Mouse (Mus musculus) hindbrain, postnatal 0 days (tissue): ENCODE results near the gene Celf2. TPM values are rescaled to one million over a fixed set of nuclear protein-coding genes. Genes with fewer than 3 reads are reported as not detected.

ENCODE experiments used
- ATAC-seq: fragments of 200-750 bp; cut with Nextera tagmentation; 2 replicates; pipeline ENCODE4 v1.8.0; 2017; ENCODE audit warnings: mild to moderate bottlenecking, moderate TSS enrichment, moderate library complexity
- DNase-seq: peaks from one replicate; pipeline ENCODE4 v3.0.0-alpha.2; 2015; ENCODE audit warnings: low spot score
- H3K27ac ChIP-seq: fragments of 300-500 bp; sonication (generic); 2 replicates; pipeline ENCODE4 v1.5.1; 2014; ENCODE audit warnings: mild to moderate bottlenecking
- H3K27me3 ChIP-seq: fragments of 300-500 bp; sonication (generic); 2 replicates; pipeline ENCODE4 v1.6.1; 2014; ENCODE audit warnings: low read length, mixed read lengths; ENCODE audit not compliant: insufficient read depth
- H3K36me3 ChIP-seq: fragments of 300-500 bp; sonication (generic); 2 replicates; pipeline ENCODE4 v1.6.1; 2014; ENCODE audit warnings: low read length, mixed read lengths; ENCODE audit not compliant: insufficient read depth
- H3K4me1 ChIP-seq: fragments of 300-500 bp; sonication (generic); 2 replicates; pipeline ENCODE4 v1.6.1; 2014; ENCODE audit warnings: antibody characterized with exemption, low read length, mixed read lengths; ENCODE audit not compliant: insufficient read depth
- H3K4me2 ChIP-seq: fragments of 300-500 bp; sonication (generic); 2 replicates; pipeline ENCODE4 v1.6.1; 2014; ENCODE audit warnings: low read depth, mild to moderate bottlenecking, low read length, moderate library complexity, mixed read lengths
- H3K4me3 ChIP-seq: fragments of 300-500 bp; sonication (generic); 2 replicates; pipeline ENCODE4 v1.5.1; 2014; ENCODE audit warnings: low read length
- H3K9ac ChIP-seq: fragments of 300-500 bp; sonication (generic); replicated peaks from 2 replicates; pipeline ENCODE4 v1.6.1; 2014; ENCODE audit warnings: mild to moderate bottlenecking, low read length, moderate library complexity, mixed read lengths
- H3K9me3 ChIP-seq: fragments of 300-500 bp; sonication (generic); 2 replicates; pipeline ENCODE4 v1.6.1; 2016; ENCODE audit warnings: low read length, mixed read lengths
- CTCF ChIP-seq: IDR thresholded peaks from 2 replicates; pipeline ENCODE4 v1.5.1; 2016; ENCODE audit warnings: antibody characterized with exemption, control low read depth, low read depth
- WGBS: fragments of 180-500 bp; shearing (Covaris S2); extraction: QIAGEN DNeasy Blood & Tissue Kit; methylation state at CpG from one replicate; pipeline ENCODE4 v1.1.7; 2014; 5-methylcytosine and 5-hydroxymethylcytosine counted together
- polyA plus RNA-seq: library from polyadenylated mRNA; unstranded; fragments of >200 nt; fragmentation: Nextera tagmentation; extraction: Ambion mirVana; gene quantifications from 2 replicates; pipeline ENCODE4 v1.2.1, GENCODE M21; 2015
- total RNA-seq: library from RNA; depleted of rRNA; stranded (reverse); fragments of >200 nt; gene quantifications from 2 replicates; pipeline ENCODE4 v1.2.3, GENCODE M21; 2014

Gene Celf2
- total and polyA plus RNA-seq, 2 experiments from 2014 or later, result 110 to 160 TPM

GRCm38 (mm10) chr2:7173271-7174064 is 335.9 kb downstream of the Celf2 start:
- ATAC-seq (peak; percentile 79), DNase-seq (peak; percentile 58)
- Histone ChIP-seq H3K4me3 (no peak overlapping the region), H3K36me3 (no peaks in the 10 kb centered on the region), H3K9ac (no peak overlapping the region), H3K27me3 (no peaks in the 10 kb centered on the region), H3K4me1 (no peaks in the 10 kb centered on the region; the same call in 1 of the 2 replicates), H3K27ac (0 out of 2 replicates have a peak overlapping the region, but pooled peaks have one; percentile 7), H3K9me3 (no peaks in the 10 kb centered on the region), H3K4me2 (no peak overlapping the region)
- WGBS, result 50% methylated on average over 11 of the region's 11 CpGs
- no peak for TF ChIP-seq CTCF

GRCm38 (mm10) chr2:7171087-7171696 is 338.2 kb downstream of the Celf2 start:
- H3K9ac ChIP-seq, result no peak overlapping the region
- no peak overlapping the region for H3K4me3 ChIP-seq
- H3K27me3 ChIP-seq, result no peaks in the 10 kb centered on the region
- no peaks in the 10 kb centered on the region for H3K36me3 ChIP-seq
- ATAC-seq (no peak), DNase-seq (no peak)
- 66% methylated on average over 8 of the region's 8 CpGs for WGBS
- TF ChIP-seq CTCF, result no peak
- no peaks in the 10 kb centered on the region; the same call in 1 of the 2 replicates for H3K4me1 ChIP-seq
- no peaks in the 10 kb centered on the region for H3K9me3 ChIP-seq
- H3K4me2 ChIP-seq, result no peak overlapping the region
- H3K27ac ChIP-seq, result no peak overlapping the region

GRCm38 (mm10) chr2:7165786-7166185 is 343.6 kb downstream of the Celf2 start:
- 72% methylated on average over 3 of the region's 3 CpGs for WGBS
- H3K27me3 ChIP-seq, result no peaks in the 10 kb centered on the region
- H3K9ac ChIP-seq, result no peak overlapping the region
- no peaks in the 10 kb centered on the region for H3K9me3 ChIP-seq
- no peak overlapping the region for H3K27ac ChIP-seq
- DNase-seq (no peak), ATAC-seq (no peak)
- TF ChIP-seq CTCF, result no peak
- H3K4me3 ChIP-seq, result no peak overlapping the region
- no peaks in the 10 kb centered on the region for H3K36me3 ChIP-seq
- no peak overlapping the region for H3K4me2 ChIP-seq
- no peaks in the 10 kb centered on the region for H3K4me1 ChIP-seq

GRCm38 (mm10) chr2:7160108-7160507 is 349.3 kb downstream of the Celf2 start:
- Histone ChIP-seq H3K36me3 (no peaks in the 10 kb centered on the region), H3K27me3 (no peaks in the 10 kb centered on the region), H3K4me2 (no peak overlapping the region), H3K4me1 (no peaks in the 10 kb centered on the region), H3K9me3 (no peaks in the 10 kb centered on the region), H3K4me3 (no peak overlapping the region), H3K27ac (no peak overlapping the region), H3K9ac (no peak overlapping the region)
- ATAC-seq, result no peak
- 67% methylated on average over 6 of the region's 6 CpGs for WGBS
- TF ChIP-seq CTCF, result no peak
- no peak for DNase-seq

- ATAC-seq (no peak), DNase-seq (no peak)
Observed at GRCm38 (mm10) chr2:7147303-7147702, 362.1 kb downstream of the Celf2 start.

GRCm38 (mm10) chr2:7145541-7146043 is 363.8 kb downstream of the Celf2 start:
- H3K4me1 ChIP-seq, result no peaks in the 10 kb centered on the region
- no peaks in the 10 kb centered on the region for H3K27me3 ChIP-seq
- H3K9me3 ChIP-seq, result no peaks in the 10 kb centered on the region
- H3K9ac ChIP-seq, result no peak overlapping the region
- no peak overlapping the region for H3K27ac ChIP-seq
- no peak overlapping the region for H3K4me2 ChIP-seq
- WGBS, result 87% methylated on average over 4 of the region's 4 CpGs
- ATAC-seq (no peak), DNase-seq (no peak)
- no peaks in the 10 kb centered on the region for H3K36me3 ChIP-seq
- no peak for TF ChIP-seq CTCF
- no peak overlapping the region for H3K4me3 ChIP-seq

More at GRCm38 (mm10) chr2:7147303-7147702, 362.1 kb downstream of the Celf2 start:
- no peak overlapping the region for H3K4me2 ChIP-seq
- no peaks in the 10 kb centered on the region for H3K4me1 ChIP-seq
- no peaks in the 10 kb centered on the region for H3K27me3 ChIP-seq
- no peaks in the 10 kb centered on the region for H3K9me3 ChIP-seq
- no peak overlapping the region for H3K9ac ChIP-seq
- H3K36me3 ChIP-seq, result no peaks in the 10 kb centered on the region
- no peak overlapping the region for H3K27ac ChIP-seq
- no peak overlapping the region for H3K4me3 ChIP-seq
- no peak for TF ChIP-seq CTCF
- 71% methylated on average over 3 of the region's 3 CpGs for WGBS
